8 mouse cellular contexts compared by ENCODE assay signal in genomic region chr3:146405213-146406006, GRCm38 (mm10). TPM values are rescaled to one million over a fixed set of nuclear protein-coding genes. Genes with fewer than 3 reads are reported as not detected.
DNase-seq lines count a peak whose midpoint lies in the region; ATAC-seq and TF ChIP-seq lines count a peak whose summit lies in the region.

No protein-coding gene starts in this region.

- H3K9me3 ChIP-seq in hindbrain, embryonic 13.5 days = 0 out of 2 replicates have a peak, but pooled peaks cover 8% of the 10 kb centered on the region
- no peaks in the 10 kb centered on the region for H3K9me3 ChIP-seq in midbrain, embryonic 12.5 days

- no peaks in the 10 kb centered on the region for H3K27me3 ChIP-seq in hindbrain, embryonic 13.5 days
- H3K27me3 ChIP-seq in midbrain, embryonic 12.5 days = no peaks in the 10 kb centered on the region

- H3K4me1 ChIP-seq in hindbrain, embryonic 13.5 days (replicated peaks) = peaks cover 39% of the 10 kb centered on the region
- peaks cover 29% of the 10 kb centered on the region for H3K4me1 ChIP-seq in midbrain, embryonic 12.5 days

- 43% methylated on average over 18 of the region's 18 CpGs for WGBS in hindbrain, embryonic 13.5 days
- 13% methylated on average over 18 of the region's 18 CpGs for WGBS in midbrain, embryonic 12.5 days

- H3K9ac ChIP-seq in hindbrain, embryonic 13.5 days = peak overlapping the region; percentile 95
- peak overlapping the region; percentile 91 for H3K9ac ChIP-seq in midbrain, embryonic 12.5 days (replicated peaks)

- TF ChIP-seq CTCF in layer of hippocampus, adult 2 months (conservative IDR thresholded peaks at IDR 0.05) = no peak

- H3K4me3 ChIP-seq in layer of hippocampus, adult 2 months = peak overlapping the region; percentile 96
- H3K4me3 ChIP-seq in hindbrain, embryonic 13.5 days = peak overlapping the region; percentile 88
- peak overlapping the region; percentile 75 for H3K4me3 ChIP-seq in midbrain, embryonic 12.5 days

- ATAC-seq in hindbrain, embryonic 13.5 days (ENCODE audit: low FRiP score) = no peak
- ATAC-seq in midbrain, embryonic 12.5 days (ENCODE audit: low FRiP score, low read depth) = no peak

- peak overlapping the region; percentile 85 for H3K4me2 ChIP-seq in hindbrain, embryonic 13.5 days
- peak overlapping the region; percentile 70 for H3K4me2 ChIP-seq in midbrain, embryonic 12.5 days (replicated peaks)

- H3K36me3 ChIP-seq in hindbrain, embryonic 13.5 days = no peaks in the 10 kb centered on the region
- H3K36me3 ChIP-seq in midbrain, embryonic 12.5 days = 0 out of 2 replicates have a peak, but pooled peaks cover 4% of the 10 kb centered on the region

- H3K27ac ChIP-seq in layer of hippocampus, adult 2 months = peak overlapping the region; percentile 100
- H3K27ac ChIP-seq in hindbrain, embryonic 13.5 days = peak overlapping the region; percentile 88
- H3K27ac ChIP-seq in midbrain, embryonic 12.5 days (replicated peaks) = 0 out of 2 replicates have a peak overlapping the region, but pooled peaks have one; percentile 25

- DNase-seq in layer of hippocampus, adult 2 months (ENCODE audit: low spot score in 2 of 2) = no peak
- no peak for DNase-seq in layer of hippocampus, postnatal 10 days (ENCODE audit: low spot score in 2 of 2)
- peak; percentile 86 for DNase-seq in c-Kit-positive CD71-positive TER-119-positive erythroid progenitor cells, embryonic 14.5 days (ENCODE audit: low spot score)
- no peak for DNase-seq in layer of hippocampus, postnatal 25 days (ENCODE audit: extremely low spot score in 1 of 2, low spot score in 1 of 2)
- no peak for DNase-seq in testis, postnatal 10 days (ENCODE audit: low spot score)
- DNase-seq in gastrocnemius, postnatal 10 days = no peak

RNA-seq across cellular contexts. Expression of gene Ssx2ip, which starts 1.0 kb away (rescaled TPM):
- total RNA-seq in layer of hippocampus, adult 2 months (2021) = 100 to 1,000 TPM in 1 of 2 experiments, 10 to 100 TPM in 1; 99.7 to 107 TPM
- 100 to 1,000 TPM; 191 to 199 TPM for total RNA-seq in layer of hippocampus, postnatal 10 days (2021)
- polyA plus RNA-seq in hindbrain, embryonic 13.5 days (2015; fragmentation: Nextera tagmentation; extraction: Ambion mirVana) = 13.3 and 14.4 TPM in 2 replicates
- 23.2 and 30.0 TPM in 2 replicates for polyA plus RNA-seq in midbrain, embryonic 12.5 days (2016; fragmentation: Nextera tagmentation; extraction: Ambion mirVana)
- total RNA-seq in layer of hippocampus, postnatal 25 days (2021) = 100 to 1,000 TPM; 109 to 127 TPM
- total RNA-seq in gastrocnemius, postnatal 10 days (2021) = 10 to 100 TPM; 16.2 to 17.5 TPM

RNA-seq across cellular contexts. Expression of gene Ctbs, which starts 44.2 kb away (rescaled TPM):
- total RNA-seq in layer of hippocampus, adult 2 months (2021) = 1 to 10 TPM; 9.0 to 9.1 TPM
- total RNA-seq in layer of hippocampus, postnatal 10 days (2021) = 1 to 10 TPM; 6.7 to 8.2 TPM
- polyA plus RNA-seq in hindbrain, embryonic 13.5 days (2015; fragmentation: Nextera tagmentation; extraction: Ambion mirVana) = 4.6 and 5.1 TPM in 2 replicates
- 5.6 and 5.7 TPM in 2 replicates for polyA plus RNA-seq in midbrain, embryonic 12.5 days (2016; fragmentation: Nextera tagmentation; extraction: Ambion mirVana)
- 1 to 10 TPM; 6.5 to 6.9 TPM for total RNA-seq in layer of hippocampus, postnatal 25 days (2021)
- total RNA-seq in gastrocnemius, postnatal 10 days (2021) = 1 to 10 TPM; 6.5 to 7.4 TPM

Comparison
In these comparisons a context has a peak if more than half of its experiments do, and no peak if none do; other contexts are left out.
1. H3K27ac ChIP-seq: peak in every context shown above with its lines; median percentile 100 in layer of hippocampus, adult 2 months; 88 in hindbrain, embryonic 13.5 days; 25 in midbrain, embryonic 12.5 days.
2. RNA of gene Ssx2ip, which starts 1.0 kb away (total RNA-seq): 191 to 199 TPM in layer of hippocampus, postnatal 10 days, 109 to 127 TPM in layer of hippocampus, postnatal 25 days and 99.7 to 107 TPM in layer of hippocampus, adult 2 months; 16.2 to 17.5 TPM in gastrocnemius, postnatal 10 days; every median in the first group is over 4 times any median in the second.
3. Peak in every context shown above with its lines, with median percentiles within 50 percentile points of each other: H3K4me3 ChIP-seq.